Mouse (Mus musculus) megakaryocyte, embryonic 14.5 days (primary cell): Measurements from ENCODE around the gene Gtf2i. TPM values are rescaled to one million over a fixed set of nuclear protein-coding genes. Genes with fewer than 3 reads are reported as not detected.
"Not testable (repeated sequence)": the region's sequence is repeated elsewhere in the genome, so short reads cannot be mapped to it uniquely, and the experiment has no call there.

Experiments used
- H3K27me3 ChIP-seq: replicated peaks from 2 replicates; pipeline ENCODE3; 2012; ENCODE audit warnings: inconsistent platforms
- H3K36me3 ChIP-seq: replicated peaks from 2 replicates; pipeline ENCODE3; 2012; ENCODE audit warnings: low read length, inconsistent platforms, mixed read lengths
- H3K4me1 ChIP-seq: 2 replicates; pipeline ENCODE4 v1.6.1; 2012; ENCODE audit warnings: inconsistent platforms
- H3K4me3 ChIP-seq: replicated peaks from 2 replicates; pipeline ENCODE3; 2012; ENCODE audit warnings: moderate library complexity, mild to moderate bottlenecking, inconsistent platforms
- H3K9me3 ChIP-seq: 2 replicates; pipeline ENCODE4 v1.6.1; 2012; ENCODE audit warnings: inconsistent platforms
- FLI1 ChIP-seq: IDR thresholded peaks from 2 replicates; pipeline ENCODE4 v1.6.1; 2012; ENCODE audit warnings: low read length, inconsistent platforms, mixed read lengths
- GATA1 ChIP-seq: IDR thresholded peaks from 3 replicates; pipeline ENCODE4 v1.6.1; 2012; ENCODE audit warnings: mixed read lengths, low read length, inconsistent platforms, borderline replicate concordance
- polyA plus RNA-seq: library from polyadenylated mRNA; stranded (reverse); fragments of >175 nt; gene quantifications from 2 replicates; pipeline ENCODE4 v1.2.3, GENCODE M21; 2012; ENCODE audit warnings: low replicate concordance; ENCODE audit not compliant: insufficient read depth

Gtf2i gene
- polyA plus RNA-seq, 1 experiment = 87.1 TPM

DNA sequence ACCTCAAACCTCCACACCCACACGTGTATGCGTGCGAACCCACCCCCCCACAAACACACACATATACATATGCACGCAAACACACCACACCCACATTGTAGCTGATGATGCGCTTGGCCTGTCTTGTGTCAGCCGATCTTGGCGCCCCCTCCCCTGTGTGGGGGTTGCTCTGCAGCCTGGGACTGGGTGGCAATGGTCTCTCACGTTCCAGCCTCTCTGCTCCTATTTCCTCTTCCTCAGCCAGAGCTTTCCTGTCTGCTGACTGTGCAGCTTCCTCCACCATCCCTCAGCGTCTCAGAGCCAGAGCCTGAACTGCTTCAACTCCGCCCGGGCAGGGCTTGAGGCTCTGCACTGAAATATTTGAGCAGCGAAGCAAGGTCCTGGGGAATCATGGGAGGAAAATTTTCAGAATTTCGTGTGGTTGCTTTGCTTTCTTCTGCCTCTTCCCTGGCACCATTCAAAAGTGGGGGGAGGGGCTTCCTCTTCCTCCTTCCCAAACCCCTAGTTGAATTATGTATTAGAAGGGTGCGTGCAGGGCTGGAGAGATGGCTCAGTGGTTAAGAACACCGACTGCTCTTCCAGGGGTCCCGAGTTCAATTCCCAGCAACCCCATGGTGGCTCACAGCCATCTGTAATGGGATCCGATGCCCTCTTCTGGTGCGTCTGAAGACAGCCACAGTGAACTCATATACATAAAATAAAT, 28.1 kb upstream of the Gtf2i start:
- Histone ChIP-seq H3K4me3 (peak overlapping the region; percentile 76), H3K9me3 (no peaks in the 10 kb centered on the region), H3K36me3 (no peaks in the 10 kb centered on the region), H3K4me1 (peaks cover 42% of the 10 kb centered on the region), H3K27me3 (no peaks in the 10 kb centered on the region)
- TF ChIP-seq GATA1 = no peak
- TF ChIP-seq FLI1 = no peak

DNA sequence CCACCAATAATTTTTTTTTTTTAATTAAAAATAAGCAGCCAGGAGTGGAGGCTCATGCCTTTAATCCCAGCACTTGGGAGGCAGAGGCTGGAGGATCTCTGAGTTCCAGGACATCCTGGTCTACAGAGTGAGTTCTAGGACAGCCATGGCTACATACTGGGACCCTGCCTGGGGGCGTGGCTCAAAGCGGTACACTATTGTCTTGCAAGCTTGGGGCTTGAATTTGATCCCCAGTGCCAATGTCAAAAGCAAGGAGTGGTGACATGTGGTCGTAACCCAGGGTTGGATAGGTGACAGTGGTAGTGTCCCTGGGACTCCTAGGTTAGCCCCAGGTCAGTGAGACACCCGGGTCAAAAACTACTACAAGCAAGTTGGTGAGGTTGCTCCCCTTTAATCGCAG, 27.2 kb upstream of the Gtf2i start:
- TF ChIP-seq GATA1 (no peak), FLI1 (no peak)
- no peaks in the 10 kb centered on the region for H3K9me3 ChIP-seq
- peaks cover 42% of the 10 kb centered on the region for H3K4me1 ChIP-seq
- no peak overlapping the region for H3K4me3 ChIP-seq
- no peaks in the 10 kb centered on the region for H3K36me3 ChIP-seq
- no peaks in the 10 kb centered on the region for H3K27me3 ChIP-seq

DNA sequence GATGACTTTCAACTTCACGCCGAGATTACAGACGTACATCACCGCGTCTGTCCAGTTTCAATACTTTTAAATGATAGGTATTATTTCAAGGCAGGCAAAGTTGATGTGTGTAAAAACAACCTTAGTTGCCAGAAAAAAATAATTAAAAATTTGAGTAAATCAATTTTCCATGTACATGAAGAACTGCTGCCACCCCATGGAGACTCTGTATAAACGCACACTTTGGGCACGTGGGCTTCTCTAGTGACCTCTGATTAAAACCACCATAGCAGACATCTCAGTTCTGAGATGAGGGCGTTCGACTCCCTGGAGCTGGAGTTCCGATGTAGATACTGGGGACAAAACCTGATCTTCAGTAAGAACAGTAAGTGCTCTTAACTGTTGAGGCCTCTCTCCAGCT, 26.8 kb upstream of the Gtf2i start:
- no peak for TF ChIP-seq GATA1
- TF ChIP-seq FLI1 = no peak
- no peaks in the 10 kb centered on the region for H3K27me3 ChIP-seq
- no peak overlapping the region for H3K4me3 ChIP-seq
- H3K36me3 ChIP-seq = no peaks in the 10 kb centered on the region
- no peaks in the 10 kb centered on the region for H3K9me3 ChIP-seq
- H3K4me1 ChIP-seq = peaks cover 42% of the 10 kb centered on the region

DNA sequence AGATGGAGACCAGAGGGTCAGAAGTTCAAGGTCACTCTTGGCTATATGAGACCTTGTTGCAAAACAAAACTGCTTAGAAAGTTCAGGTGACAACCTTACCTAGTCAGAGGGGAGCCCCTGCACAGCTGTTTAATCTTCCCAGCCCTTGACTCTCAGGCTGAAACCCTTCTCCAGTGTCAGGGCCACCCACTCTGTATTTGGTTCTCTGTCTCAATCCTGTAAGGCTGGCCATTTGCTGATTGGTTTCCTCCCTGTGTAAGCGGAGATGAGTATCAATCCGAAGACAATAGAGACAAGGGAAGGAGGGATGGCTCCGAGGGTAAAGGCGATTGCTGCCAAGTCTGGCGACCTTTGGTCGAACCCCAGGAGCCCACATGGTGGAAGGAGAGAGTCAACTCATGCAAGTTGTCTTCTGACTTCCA, 25.6 kb upstream of the Gtf2i start:
- Histone ChIP-seq H3K27me3 (no peaks in the 10 kb centered on the region), H3K9me3 (no peaks in the 10 kb centered on the region), H3K36me3 (no peaks in the 10 kb centered on the region), H3K4me1 (peaks cover 37% of the 10 kb centered on the region), H3K4me3 (no peak overlapping the region)
- no peak for TF ChIP-seq GATA1
- no peak for TF ChIP-seq FLI1

DNA sequence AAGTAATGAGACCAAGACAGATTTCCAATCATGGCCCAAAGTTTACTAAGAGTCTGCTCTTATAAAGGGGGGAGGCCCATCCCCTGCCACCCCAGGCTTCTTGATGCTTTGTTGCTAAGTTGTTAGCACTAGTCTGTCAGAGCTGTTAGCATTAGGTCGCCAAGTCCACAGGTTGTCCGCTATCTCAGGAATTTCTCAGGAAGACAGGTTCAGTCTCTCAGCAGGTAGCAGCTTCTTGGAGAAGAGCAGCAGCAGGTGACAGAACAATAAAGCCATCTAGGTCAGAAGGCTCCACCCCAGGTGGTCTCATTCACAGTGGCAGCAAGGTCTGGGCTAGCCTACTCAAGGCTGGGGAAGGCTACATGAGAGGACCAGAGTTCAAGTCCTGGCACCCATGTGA, 22.5 kb upstream of the Gtf2i start:
- peaks cover 21% of the 10 kb centered on the region for H3K4me1 ChIP-seq
- not testable (repeated sequence) for H3K9me3 ChIP-seq, H3K4me3 ChIP-seq, H3K27me3 ChIP-seq, H3K36me3 ChIP-seq

DNA sequence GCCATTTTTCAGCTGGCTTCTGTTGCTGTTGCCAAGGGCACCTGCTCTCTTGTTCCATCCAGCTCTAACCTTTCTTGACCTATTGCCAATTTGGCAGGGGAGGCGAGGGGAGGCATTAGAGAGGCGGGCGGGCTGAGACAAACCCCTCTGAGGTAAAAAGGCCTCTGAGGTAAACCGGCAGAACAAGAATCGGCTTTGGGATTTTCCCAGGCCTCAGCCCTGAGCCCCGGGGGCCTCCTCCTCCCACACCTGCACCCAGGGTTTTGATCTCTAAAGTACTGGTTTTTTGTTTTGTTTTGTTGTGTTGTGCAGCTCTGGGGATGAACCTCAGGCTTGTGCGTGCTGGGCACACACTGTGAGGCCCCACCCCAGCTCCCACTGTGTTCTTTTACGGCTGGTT, 18.2 kb upstream of the Gtf2i start:
- no peak overlapping the region for H3K4me3 ChIP-seq
- peaks cover 34% of the 10 kb centered on the region for H3K4me1 ChIP-seq
- no peaks in the 10 kb centered on the region for H3K9me3 ChIP-seq
- H3K27me3 ChIP-seq = no peaks in the 10 kb centered on the region
- H3K36me3 ChIP-seq = no peaks in the 10 kb centered on the region
- TF ChIP-seq GATA1 (no peak), FLI1 (no peak)

DNA sequence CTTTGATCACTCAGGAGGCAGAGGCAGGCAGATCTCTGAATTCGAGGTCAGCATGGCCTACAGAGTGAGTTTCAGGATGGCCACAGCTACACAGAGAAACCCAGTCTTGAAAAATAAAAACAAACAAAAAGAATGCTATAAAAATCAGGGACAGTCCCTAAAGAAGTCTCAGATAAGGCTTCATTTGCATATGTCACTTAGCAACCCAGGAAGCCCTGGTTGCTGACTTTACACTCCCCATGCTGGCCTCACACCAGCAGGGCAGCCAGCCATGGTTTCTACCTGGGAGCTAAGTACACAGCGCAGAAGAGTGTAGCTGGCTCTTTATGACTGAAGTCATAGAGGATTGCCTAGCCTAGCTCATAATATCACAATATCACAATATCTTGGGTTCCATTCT, 15.5 kb upstream of the Gtf2i start:
- Histone ChIP-seq H3K36me3 (no peaks in the 10 kb centered on the region), H3K27me3 (no peaks in the 10 kb centered on the region), H3K9me3 (no peaks in the 10 kb centered on the region), H3K4me3 (no peak overlapping the region), H3K4me1 (peaks cover 50% of the 10 kb centered on the region)
- TF ChIP-seq FLI1 (no peak), GATA1 (no peak)

DNA sequence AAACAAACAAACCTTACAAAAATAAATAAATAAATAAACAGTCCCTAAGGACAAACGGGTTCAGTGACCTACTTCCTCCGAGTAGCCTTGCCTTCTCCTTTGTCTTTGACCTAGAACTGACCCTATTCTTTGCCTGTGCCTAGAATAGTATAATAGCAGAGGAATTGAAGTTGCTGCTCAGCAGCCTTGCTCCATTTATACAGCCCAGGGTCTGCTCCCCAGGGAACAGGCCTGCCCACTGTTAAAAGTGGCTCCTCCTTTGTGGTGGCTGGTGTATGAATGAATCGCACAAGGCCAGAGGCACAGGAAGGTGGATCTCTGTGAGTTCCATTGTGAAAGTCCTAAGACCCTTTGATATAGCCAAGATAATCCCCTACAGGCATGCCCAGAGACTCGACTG, 14.8 kb upstream of the Gtf2i start:
- Histone ChIP-seq H3K36me3 (no peaks in the 10 kb centered on the region), H3K27me3 (no peaks in the 10 kb centered on the region), H3K9me3 (no peaks in the 10 kb centered on the region), H3K4me1 (peaks cover 53% of the 10 kb centered on the region), H3K4me3 (no peak overlapping the region)
- TF ChIP-seq GATA1 (no peak), FLI1 (no peak)

DNA sequence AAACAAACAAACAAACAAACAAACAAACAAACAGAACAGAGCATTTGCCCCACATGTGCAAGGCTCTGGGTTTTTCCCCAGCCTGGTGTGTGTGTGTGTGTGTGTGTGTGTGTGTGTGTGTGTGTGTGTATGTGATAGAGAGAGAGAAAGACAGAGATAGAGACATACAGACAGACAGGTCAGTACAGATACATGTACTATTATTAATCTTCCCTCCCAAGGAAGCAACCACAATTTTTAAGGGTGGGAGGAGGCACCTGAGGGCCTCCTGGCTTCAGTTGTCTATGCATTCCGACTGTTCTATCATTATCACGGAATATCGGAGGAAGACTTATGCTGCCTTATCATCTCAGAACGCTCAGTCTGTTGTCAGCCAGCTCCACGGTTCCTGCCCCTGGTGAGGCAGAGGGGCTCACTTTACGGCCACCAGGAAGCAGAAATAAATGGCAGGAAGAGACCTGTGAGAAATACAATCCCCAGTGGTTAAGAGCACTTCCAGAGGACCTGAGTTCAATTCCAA, 14.0 kb upstream of the Gtf2i start:
- Histone ChIP-seq H3K36me3 (no peaks in the 10 kb centered on the region), H3K9me3 (no peaks in the 10 kb centered on the region), H3K4me3 (no peak overlapping the region), H3K4me1 (peaks cover 59% of the 10 kb centered on the region), H3K27me3 (no peaks in the 10 kb centered on the region)
- TF ChIP-seq FLI1 = no peak
- TF ChIP-seq GATA1 = no peak

DNA sequence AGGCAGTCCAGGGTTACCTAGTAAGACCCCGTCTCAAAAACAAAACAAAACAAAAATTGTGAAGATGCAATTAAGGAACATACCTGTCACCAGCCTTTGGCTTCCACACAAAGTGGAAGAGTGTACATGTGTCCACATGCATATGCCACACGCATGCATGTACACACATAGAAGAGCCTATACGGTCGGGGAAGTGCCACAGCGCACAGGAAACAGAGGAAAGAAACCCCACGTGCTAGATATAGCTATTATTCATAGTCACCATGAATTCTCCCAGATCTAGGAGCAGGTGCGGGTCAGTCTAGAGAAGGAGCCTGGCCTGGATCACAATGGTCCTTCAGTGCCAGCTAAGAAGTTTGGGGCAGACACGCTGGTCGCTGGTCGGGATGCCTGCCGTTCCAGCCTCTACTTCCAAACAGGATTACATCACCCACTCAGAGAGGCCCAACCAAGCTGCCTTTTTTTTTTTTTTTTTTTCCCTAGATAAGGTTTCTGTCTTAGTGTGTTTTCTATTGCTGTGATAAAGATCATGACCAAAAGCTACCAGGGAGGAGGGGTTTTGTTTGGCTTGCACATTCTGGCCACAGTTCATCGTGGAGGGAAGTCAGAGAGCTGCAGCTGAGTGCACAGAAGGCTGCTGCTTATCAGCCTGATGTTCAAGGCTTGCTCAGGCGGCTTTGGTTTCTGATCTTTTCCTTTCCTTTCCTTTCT, 11.5 kb upstream of the Gtf2i start:
- TF ChIP-seq FLI1 = no peak
- no peak for TF ChIP-seq GATA1
- Histone ChIP-seq H3K36me3 (no peaks in the 10 kb centered on the region), H3K27me3 (no peaks in the 10 kb centered on the region), H3K4me3 (peak overlapping the region; percentile 64), H3K4me1 (peaks cover 51% of the 10 kb centered on the region), H3K9me3 (no peaks in the 10 kb centered on the region)
